Mouse (Mus musculus): ENCODE measurements at regions not wholly inside any gene's neighbourhood (a gene's known extent, or its start where the extent isn't known, plus 50 kb on each side); places are given as distances from the start of the nearest gene placed in this dataset.

- TF ChIP-seq CTCF (conservative IDR thresholded peaks at IDR 0.05; ENCODE audit: low read length) = no peak
- TF ChIP-seq POU5F1 (IDR thresholded peaks at IDR 0.05; ENCODE audit: borderline replicate concordance, low read length) = no peak
These were observed 82.1 kb downstream of the Il9r start for GRCm38 (mm10) chr11:32117930-32118329.

All from E14TG2a.4 (cell line).